Mouse (Mus musculus): ENCODE measurements around the gene Gpn2. TPM values are rescaled to one million over a fixed set of nuclear protein-coding genes. Genes with fewer than 3 reads are reported as not detected.

Gpn2 gene
- total RNA-seq (2023), result 10 to 100 TPM; 16.8 to 18.4 TPM

DNA sequence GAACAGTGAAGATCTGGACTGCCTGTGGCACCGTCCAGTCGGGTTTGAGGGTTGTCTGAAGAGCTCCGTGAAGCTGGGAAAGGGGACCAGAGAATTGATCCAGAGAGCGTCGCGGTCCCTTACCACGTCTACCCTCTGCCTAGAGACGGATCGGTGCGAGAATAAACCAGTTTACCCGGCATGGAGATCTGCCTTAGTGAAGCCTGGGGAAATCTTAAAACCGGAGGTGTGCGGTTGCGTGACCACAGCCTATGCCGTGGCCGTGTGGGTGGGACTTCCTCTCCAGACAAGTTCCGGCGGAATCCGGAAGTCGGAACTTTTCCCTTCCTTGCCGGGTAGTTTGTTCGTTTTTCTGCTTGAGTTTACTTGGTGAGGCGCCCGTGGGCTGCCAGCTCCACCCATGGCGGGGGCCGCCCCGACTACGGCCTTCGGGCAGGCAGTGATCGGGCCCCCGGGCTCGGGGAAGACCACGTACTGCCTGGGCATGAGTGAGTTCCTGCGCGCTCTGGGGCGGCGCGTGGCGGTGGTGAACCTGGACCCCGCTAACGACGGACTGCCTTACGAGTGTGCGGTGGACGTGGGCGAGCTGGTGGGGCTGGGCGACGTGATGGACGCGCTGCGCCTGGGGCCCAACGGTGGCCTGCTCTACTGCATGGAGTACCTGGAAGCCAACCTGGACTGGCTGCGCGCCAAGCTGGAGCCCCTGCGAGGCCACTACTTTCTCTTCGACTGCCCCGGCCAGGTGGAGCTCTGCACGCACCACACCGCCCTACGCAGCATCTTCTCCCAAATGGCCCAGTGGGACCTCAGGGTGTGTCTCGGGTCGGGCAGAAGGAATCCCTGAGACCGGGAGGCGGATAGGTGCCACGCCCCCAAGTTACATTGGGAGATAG is at the start of gene Gpn2:
Gene Gpn2, plus strand, starts transcription at position 304 of the 893 bp plus-strand sequence.

GRCm38 (mm10) chr4:133545272-133546231 is 38.6 kb upstream of the Gpn2 start, which contains the start of gene Nudc:
Nudc (minus strand) TSS chr4:133545996.

GRCm38 (mm10) chr4:133552768-133553447 is 31.3 kb upstream of the Gpn2 start, which contains the start of gene Nr0b2:
Nr0b2 (plus strand) TSS chr4:133553376.

GRCm38 (mm10) chr4:133574070-133574842 is 9.9 kb upstream of the Gpn2 start, which contains the start of gene Gpatch3:
Gpatch3 (plus strand) TSS chr4:133574745.

DNA sequence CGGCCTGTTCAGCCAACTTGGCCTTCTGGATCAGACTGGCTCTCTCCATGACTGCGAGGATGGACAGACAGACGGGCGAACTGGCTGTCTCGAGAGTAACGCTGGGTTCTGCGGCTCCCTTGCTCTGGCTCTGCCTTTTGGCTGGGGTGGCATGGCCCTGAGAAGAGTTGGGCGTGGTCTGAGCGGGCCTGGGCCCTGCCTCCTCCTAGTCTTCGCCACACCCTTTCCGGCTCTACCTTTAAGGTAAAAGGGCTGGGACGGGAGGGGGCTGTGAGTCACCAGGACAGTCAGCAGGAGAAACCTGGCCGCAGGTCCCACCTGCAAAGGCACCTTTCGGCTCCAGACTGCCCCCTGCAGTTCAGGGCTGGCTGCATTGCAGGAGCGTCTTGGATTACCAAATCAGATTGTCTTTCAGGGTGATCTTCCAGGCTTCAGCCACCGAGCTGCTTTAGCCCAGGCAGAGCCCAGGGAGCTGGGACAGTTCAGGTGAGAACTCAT is 17.6 kb downstream of the Gpn2 start, which contains the start of gene Sfn:
Gene Sfn, minus strand, starts transcription at position 448 of the 498 bp plus-strand sequence.

Other genes starting within 250 kb of the Gpn2 start
- gene Wdtc1, start 230.9 kb upstream of the Gpn2 start, total RNA-seq (2023), result 10 to 100 TPM; 33.2 to 36.7 TPM
- 10 to 100 TPM; 53.1 to 56.3 TPM for gene Slc9a1, start 214.7 kb upstream of the Gpn2 start, total RNA-seq (2023)
- gene Tent5b, start 104.2 kb upstream of the Gpn2 start, total RNA-seq (2023), result not detected
- 1 to 10 TPM in 1 of 2 experiments, not detected in 1; 1.2 TPM for gene Trnp1, start 85.8 kb upstream of the Gpn2 start, total RNA-seq (2023)
- not detected for gene Kdf1, start 65.4 kb upstream of the Gpn2 start, total RNA-seq (2023)
- gene Nudc, start 38.4 kb upstream of the Gpn2 start, total RNA-seq (2023), result 10 to 100 TPM; 63.0 to 69.3 TPM
- not detected for gene Nr0b2, start 31.0 kb upstream of the Gpn2 start, total RNA-seq (2023)
- gene Gpatch3, start 9.6 kb upstream of the Gpn2 start, total RNA-seq (2023), result 10 to 100 TPM; 19.1 to 30.9 TPM
- 1 to 10 TPM; 2.9 to 3.6 TPM for gene Sfn, start 17.8 kb downstream of the Gpn2 start, total RNA-seq (2023)
- gene Zdhhc18, start 65.8 kb downstream of the Gpn2 start, total RNA-seq (2023), result 10 to 100 TPM; 27.5 to 38.4 TPM
- 10 to 100 TPM; 23.2 to 23.5 TPM for gene Pigv, start 88.3 kb downstream of the Gpn2 start, total RNA-seq (2023)
- gene Arid1a, start 172.4 kb downstream of the Gpn2 start, total RNA-seq (2023), result 100 to 1,000 TPM; 172 to 184 TPM

Measured in monocyte, adult 59 days (primary cell).